Mouse (Mus musculus) olfactory bulb, adult 2 months (tissue): ENCODE results near the gene Ccdc88a.
"Not testable (repeated sequence)": the region's sequence is repeated elsewhere in the genome, so short reads cannot be mapped to it uniquely, and the experiment has no call there.

Source experiments
- CTCF ChIP-seq: fragments of 200-500 bp; IDR thresholded peaks from 2 replicates; pipeline ENCODE4 v1.5.1; 2012; ENCODE audit warnings: low read depth, mild to moderate bottlenecking, low read length, moderate library complexity; ENCODE audit not compliant: insufficient read depth
- POLR2A ChIP-seq: fragments of 200-500 bp; IDR thresholded peaks from 2 replicates; pipeline ENCODE4 v1.6.1; 2012; ENCODE audit warnings: mild to moderate bottlenecking, low read depth, low read length, moderate library complexity; ENCODE audit not compliant: insufficient read depth

GRCm38 (mm10) chr11:29545150-29545752 lies 171.8 kb downstream of the Ccdc88a start:
- TF ChIP-seq CTCF, POLR2A: not testable (repeated sequence)
